Mouse (Mus musculus) forebrain, embryonic 11.5 days (tissue): ENCODE measurements around the gene Bzw2. TPM values are rescaled to one million over a fixed set of nuclear protein-coding genes. Genes with fewer than 3 reads are reported as not detected.

Experiments
- ATAC-seq: fragments of 200-750 bp; cut with Nextera tagmentation; replicated peaks from 2 replicates; pipeline ENCODE4 v1.8.0; 2017; ENCODE audit warnings: moderate TSS enrichment; ENCODE audit not compliant: low FRiP score
- DNase-seq: peaks from one replicate; pipeline ENCODE4 v3.0.0-alpha.2; 2017; ENCODE audit warnings: low spot score
- H3K27ac ChIP-seq: fragments of 300-500 bp; sonication (generic); 2 replicates; pipeline ENCODE4 v1.5.1; 2014; ENCODE audit warnings: low read depth, low read length
- H3K27me3 ChIP-seq: fragments of 300-500 bp; sonication (generic); 2 replicates; pipeline ENCODE4 v1.6.1; 2014; ENCODE audit warnings: mild to moderate bottlenecking, low read length, mixed read lengths; ENCODE audit not compliant: control insufficient read depth, insufficient read depth
- H3K36me3 ChIP-seq: fragments of 300-500 bp; sonication (generic); 2 replicates; pipeline ENCODE4 v1.6.1; 2014; ENCODE audit warnings: mild to moderate bottlenecking, low read length, moderate library complexity, mixed read lengths; ENCODE audit not compliant: control insufficient read depth, insufficient read depth
- H3K4me1 ChIP-seq: fragments of 300-500 bp; sonication (generic); replicated peaks from 2 replicates; pipeline ENCODE4 v1.6.1; 2014; ENCODE audit warnings: low read length, mixed read lengths; ENCODE audit not compliant: control insufficient read depth, insufficient read depth
- H3K4me2 ChIP-seq: fragments of 300-500 bp; sonication (generic); 2 replicates; pipeline ENCODE4 v1.6.1; 2014; ENCODE audit warnings: low read depth, mild to moderate bottlenecking, low read length, moderate library complexity, mixed read lengths; ENCODE audit not compliant: severe bottlenecking
- H3K4me3 ChIP-seq: fragments of 300-500 bp; sonication (generic); 2 replicates; pipeline ENCODE4 v1.5.1; 2014; ENCODE audit warnings: low read depth, low read length
- H3K9ac ChIP-seq: fragments of 300-500 bp; sonication (generic); 2 replicates; pipeline ENCODE4 v1.6.1; 2014; ENCODE audit warnings: low read length
- H3K9me3 ChIP-seq: fragments of 300-500 bp; sonication (generic); 2 replicates; pipeline ENCODE4 v1.6.1; 2016; ENCODE audit warnings: low read length, mixed read lengths; ENCODE audit not compliant: control insufficient read depth
- whole genome bisulfite sequencing: fragments of 180-500 bp; shearing (Covaris S2); extraction: QIAGEN DNeasy Blood & Tissue Kit; methylation state at CpG from one replicate; pipeline ENCODE4 v1.1.7; 2014; 5-methylcytosine and 5-hydroxymethylcytosine counted together
- polyA plus RNA-seq: library from polyadenylated mRNA; unstranded; fragments of >200 nt; fragmentation: Nextera tagmentation; extraction: Ambion mirVana; gene quantifications from 2 replicates; pipeline ENCODE4 v1.2.1, GENCODE M21; 2014

Gene Bzw2
- polyA plus RNA-seq, 1 experiment from 2014 or later: 279 TPM

DNA sequence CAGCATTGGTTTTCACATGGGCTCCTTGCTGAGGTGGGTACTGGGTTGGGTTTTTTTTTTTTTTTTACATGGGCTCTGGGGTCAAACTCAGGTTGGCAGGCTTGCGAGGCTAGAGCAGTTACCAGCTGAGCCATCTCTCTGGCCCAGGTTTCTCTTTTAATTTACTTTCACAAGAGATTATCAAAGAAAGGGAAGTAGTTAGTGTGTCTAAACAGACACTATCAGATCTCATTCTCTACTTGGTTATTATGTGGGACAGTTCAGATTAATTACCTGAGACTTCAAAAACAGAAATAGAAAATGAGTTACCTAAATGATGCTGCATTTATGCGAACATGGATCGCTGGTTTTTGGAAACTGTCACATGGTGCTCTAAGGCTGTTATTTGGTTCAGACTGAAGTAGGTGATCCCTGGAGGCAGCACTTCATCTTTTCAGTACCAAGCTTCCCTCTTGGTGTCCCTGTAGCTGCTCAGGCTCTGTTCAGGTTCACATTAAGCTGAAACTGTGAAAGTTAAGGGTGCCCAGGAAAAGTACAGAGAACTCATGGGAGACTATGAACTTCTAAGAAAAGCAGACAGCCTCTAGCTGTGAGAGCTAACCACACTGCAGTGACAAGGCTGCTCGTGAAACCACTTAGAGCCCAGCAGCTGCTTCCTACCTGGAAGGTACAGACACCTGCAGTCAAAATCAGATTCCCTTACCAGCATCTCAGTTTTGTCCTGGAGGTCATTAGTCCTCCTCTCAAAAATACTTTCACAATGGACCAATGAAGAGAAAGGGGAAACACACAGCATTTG is 79.6 kb downstream of the Bzw2 start:
- no peaks in the 10 kb centered on the region for H3K36me3 ChIP-seq
- H3K4me1 ChIP-seq: no peaks in the 10 kb centered on the region
- H3K4me2 ChIP-seq: no peak overlapping the region
- no peaks in the 10 kb centered on the region for H3K27me3 ChIP-seq
- DNase-seq (no peak), ATAC-seq (no peak)
- H3K4me3 ChIP-seq: no peak overlapping the region
- no peak overlapping the region for H3K9ac ChIP-seq
- H3K27ac ChIP-seq: no peak overlapping the region
- H3K9me3 ChIP-seq: no peaks in the 10 kb centered on the region
- 79% methylated on average over 4 of the region's 4 CpGs for WGBS

- Histone ChIP-seq H3K36me3 (no peaks in the 10 kb centered on the region), H3K27ac (no peak overlapping the region), H3K9me3 (no peaks in the 10 kb centered on the region), H3K27me3 (no peaks in the 10 kb centered on the region), H3K4me2 (no peak overlapping the region), H3K4me1 (no peaks in the 10 kb centered on the region), H3K4me3 (no peak overlapping the region), H3K9ac (no peak overlapping the region)
- WGBS: 11% methylated on average over 5 of the region's 5 CpGs
- no peak for DNase-seq
- no peak for ATAC-seq
These were observed 85.0 kb downstream of the Bzw2 start for GRCm38 (mm10) chr12:36072860-36073259.

DNA sequence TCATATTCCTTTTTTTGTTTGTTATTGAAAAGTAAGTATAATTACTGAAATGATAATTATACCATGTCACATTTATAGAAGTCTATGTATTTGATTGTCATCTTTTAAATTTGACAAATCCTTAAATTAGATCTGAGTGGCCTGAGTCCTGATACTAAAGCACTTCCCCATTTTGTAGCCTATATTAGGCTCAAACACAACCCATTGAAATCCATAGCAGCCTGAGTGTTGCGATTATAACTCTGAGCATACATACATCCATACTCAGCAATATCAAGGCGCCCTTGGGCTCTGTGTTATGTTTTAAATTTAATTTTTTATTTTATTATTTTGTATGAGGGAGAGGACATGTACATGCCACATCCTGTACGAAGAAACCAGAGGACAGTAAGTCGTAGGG is 87.6 kb downstream of the Bzw2 start:
- no peak overlapping the region for H3K27ac ChIP-seq
- H3K4me3 ChIP-seq: no peak overlapping the region
- H3K36me3 ChIP-seq: no peaks in the 10 kb centered on the region
- H3K4me1 ChIP-seq: no peaks in the 10 kb centered on the region
- H3K9ac ChIP-seq: no peak overlapping the region
- DNase-seq (no peak), ATAC-seq (no peak)
- no peaks in the 10 kb centered on the region for H3K27me3 ChIP-seq
- no peaks in the 10 kb centered on the region; the same call in 1 of the 2 replicates for H3K9me3 ChIP-seq
- no peak overlapping the region for H3K4me2 ChIP-seq
- 92% methylated on average over 4 of the region's 4 CpGs for WGBS

DNA sequence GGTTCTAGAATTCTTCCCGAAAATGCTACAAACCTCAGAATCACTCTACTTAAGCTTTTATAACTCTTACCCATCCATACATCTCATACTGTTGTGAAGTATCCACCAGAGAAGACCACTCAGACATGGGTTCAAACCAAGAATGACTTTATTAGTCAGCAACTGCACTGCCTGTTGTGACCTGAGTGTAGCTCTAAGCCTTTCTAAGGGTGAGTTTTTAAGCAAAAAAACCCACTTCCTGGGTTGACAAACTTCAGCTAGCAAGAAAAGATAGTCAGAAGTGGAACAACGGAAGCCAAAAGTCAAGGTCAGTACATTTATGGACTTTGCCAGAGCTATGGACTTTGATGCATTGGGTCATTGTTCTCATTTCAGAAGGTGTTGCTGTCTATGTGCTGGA is 90.3 kb downstream of the Bzw2 start:
- ATAC-seq (no peak), DNase-seq (no peak)
- H3K36me3 ChIP-seq: no peaks in the 10 kb centered on the region
- peaks cover 2% of the 10 kb centered on the region; the same call in 1 of the 2 replicates for H3K9me3 ChIP-seq
- H3K9ac ChIP-seq: no peak overlapping the region
- no peaks in the 10 kb centered on the region for H3K4me1 ChIP-seq
- no peak overlapping the region for H3K27ac ChIP-seq
- H3K4me3 ChIP-seq: no peak overlapping the region
- H3K27me3 ChIP-seq: no peaks in the 10 kb centered on the region
- no peak overlapping the region for H3K4me2 ChIP-seq
- WGBS: 91% methylated on average over 2 of the region's 2 CpGs

- ATAC-seq: no peak
- no peak overlapping the region for H3K27ac ChIP-seq
- H3K4me3 ChIP-seq: no peak overlapping the region
- H3K9me3 ChIP-seq: peaks cover 2% of the 10 kb centered on the region; the same call in 1 of the 2 replicates
- no peaks in the 10 kb centered on the region for H3K36me3 ChIP-seq
- no peak for DNase-seq
- no peak overlapping the region for H3K4me2 ChIP-seq
- 87% methylated on average over 1 of the region's 1 CpGs for WGBS
- H3K9ac ChIP-seq: no peak overlapping the region
- no peaks in the 10 kb centered on the region for H3K27me3 ChIP-seq
- H3K4me1 ChIP-seq: no peaks in the 10 kb centered on the region
These were observed 92.0 kb downstream of the Bzw2 start for GRCm38 (mm10) chr12:36065911-36066310.

DNA sequence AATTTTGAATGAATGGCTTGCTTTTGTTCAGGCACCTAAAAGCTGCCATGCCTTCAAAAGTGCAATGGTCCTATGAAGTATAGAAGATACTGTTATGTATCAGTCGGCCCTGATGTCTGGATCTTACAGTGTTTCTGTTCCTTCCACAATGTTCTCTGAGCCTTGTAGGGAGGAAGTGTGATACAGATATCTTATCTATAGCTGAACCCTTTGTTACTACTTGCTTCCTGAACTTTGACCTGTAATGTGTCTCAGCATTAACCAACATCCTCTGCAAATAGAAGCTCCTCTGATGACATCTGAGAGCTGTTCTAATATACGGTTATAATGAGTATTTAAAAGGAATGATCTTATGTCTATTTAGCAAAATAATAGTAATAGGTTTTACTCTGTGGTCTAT is 100.2 kb downstream of the Bzw2 start:
- H3K4me2 ChIP-seq: no peak overlapping the region
- no peak for DNase-seq
- WGBS: 83% methylated on average over 2 of the region's 2 CpGs

GRCm38 (mm10) chr12:36050276-36050675 is 107.6 kb downstream of the Bzw2 start:
- H3K4me1 ChIP-seq: no peaks in the 10 kb centered on the region
- WGBS: 74% methylated on average over 1 of the region's 1 CpGs
- H3K27me3 ChIP-seq: no peaks in the 10 kb centered on the region
- ATAC-seq (no peak), DNase-seq (no peak)
- no peaks in the 10 kb centered on the region for H3K9me3 ChIP-seq
- H3K4me2 ChIP-seq: no peak overlapping the region
- H3K36me3 ChIP-seq: no peaks in the 10 kb centered on the region
- H3K27ac ChIP-seq: no peak overlapping the region
- no peak overlapping the region for H3K9ac ChIP-seq
- no peak overlapping the region for H3K4me3 ChIP-seq

More for the DNA sequence above, 100.2 kb downstream of the Bzw2 start:
- Histone ChIP-seq H3K27ac (no peak overlapping the region), H3K4me3 (no peak overlapping the region), H3K9me3 (no peaks in the 10 kb centered on the region), H3K27me3 (no peaks in the 10 kb centered on the region), H3K9ac (no peak overlapping the region), H3K36me3 (no peaks in the 10 kb centered on the region), H3K4me1 (no peaks in the 10 kb centered on the region)
- no peak for ATAC-seq

- no peak for DNase-seq
- H3K9me3 ChIP-seq: no peaks in the 10 kb centered on the region
- H3K36me3 ChIP-seq: no peaks in the 10 kb centered on the region
- H3K27me3 ChIP-seq: no peaks in the 10 kb centered on the region
- H3K27ac ChIP-seq: no peak overlapping the region
- no peaks in the 10 kb centered on the region for H3K4me1 ChIP-seq
- no peak overlapping the region for H3K4me3 ChIP-seq
- H3K9ac ChIP-seq: no peak overlapping the region
- WGBS: 75% methylated on average over 2 of the region's 2 CpGs
- ATAC-seq: no peak
- no peak overlapping the region for H3K4me2 ChIP-seq
These were observed 110.3 kb downstream of the Bzw2 start for GRCm38 (mm10) chr12:36047593-36047992.

GRCm38 (mm10) chr12:36046196-36046595 is 111.7 kb downstream of the Bzw2 start:
- Histone ChIP-seq H3K27me3 (no peaks in the 10 kb centered on the region), H3K4me2 (no peak overlapping the region), H3K4me1 (no peaks in the 10 kb centered on the region), H3K4me3 (no peak overlapping the region), H3K27ac (no peak overlapping the region), H3K9me3 (no peaks in the 10 kb centered on the region), H3K36me3 (no peaks in the 10 kb centered on the region), H3K9ac (no peak overlapping the region)
- 59% methylated on average over 5 of the region's 5 CpGs for WGBS
- DNase-seq: no peak
- ATAC-seq: no peak
